Mouse (Mus musculus): ENCODE results near the gene Lmbr1l. TPM values are rescaled to one million over a fixed set of nuclear protein-coding genes. Genes with fewer than 3 reads are reported as not detected.
"Not testable (repeated sequence)": the region's sequence is repeated elsewhere in the genome, so short reads cannot be mapped to it uniquely, and the experiment has no call there.

Gene Lmbr1l
- polyA plus RNA-seq, 1 experiment = not detected

GRCm38 (mm10) chr15:98952751-98953400, 34.8 kb upstream of the Lmbr1l start:
- H3K27ac ChIP-seq (ENCODE audit: insufficient read depth, low read depth, low read length) = peak overlapping the region; percentile 92
- WGBS = under 1% methylated on average over 41 of the region's 41 CpGs
- peak overlapping the region; percentile 62 for H3K4me3 ChIP-seq (ENCODE audit: insufficient read depth, low read depth, low read length)
- TF ChIP-seq POLR2A (IDR thresholded peaks at IDR 0.05; ENCODE audit: insufficient read depth, low read depth, low read length) (no peak), CTCF (IDR thresholded peaks at IDR 0.05; ENCODE audit: insufficient read depth, low read depth, low read length) (peak; percentile 59; the same call in 1 of the 2 replicates)
- peaks cover 8% of the 10 kb centered on the region for H3K4me1 ChIP-seq (ENCODE audit: control insufficient read depth, insufficient read depth, low read length)

- peak overlapping the region; percentile 67 for H3K4me3 ChIP-seq (ENCODE audit: insufficient read depth, low read depth, low read length)
- peaks cover 8% of the 10 kb centered on the region for H3K4me1 ChIP-seq (ENCODE audit: control insufficient read depth, insufficient read depth, low read length)
- no peak for TF ChIP-seq CTCF (IDR thresholded peaks at IDR 0.05; ENCODE audit: insufficient read depth, low read depth, low read length)
- TF ChIP-seq POLR2A (IDR thresholded peaks at IDR 0.05; ENCODE audit: insufficient read depth, low read depth, low read length) = no peak
- WGBS = 2% methylated on average over 5 of the region's 5 CpGs
- peak overlapping the region; percentile 69 for H3K27ac ChIP-seq (ENCODE audit: insufficient read depth, low read depth, low read length)
These were observed 34.0 kb upstream of the Lmbr1l start for GRCm38 (mm10) chr15:98952063-98952455.

GRCm38 (mm10) chr15:98951122-98952062, 33.4 kb upstream of the Lmbr1l start:
- 12% methylated on average over 11 of the region's 15 CpGs for WGBS
- H3K4me1 ChIP-seq (ENCODE audit: control insufficient read depth, insufficient read depth, low read length); H3K27ac ChIP-seq (ENCODE audit: insufficient read depth, low read depth, low read length): not testable (repeated sequence)
- peak overlapping the region; percentile 67 for H3K4me3 ChIP-seq (ENCODE audit: insufficient read depth, low read depth, low read length)

- 29% methylated on average over 3 of the region's 3 CpGs for WGBS
- TF ChIP-seq POLR2A (IDR thresholded peaks at IDR 0.05; ENCODE audit: insufficient read depth, low read depth, low read length) = no peak
- no peak for TF ChIP-seq CTCF (IDR thresholded peaks at IDR 0.05; ENCODE audit: insufficient read depth, low read depth, low read length)
- H3K4me3 ChIP-seq (ENCODE audit: insufficient read depth, low read depth, low read length) = no peak overlapping the region
These were observed 31.5 kb upstream of the Lmbr1l start for GRCm38 (mm10) chr15:98949607-98949892.

GRCm38 (mm10) chr15:98948857-98949606, 31.0 kb upstream of the Lmbr1l start:
- Histone ChIP-seq H3K4me3 (ENCODE audit: insufficient read depth, low read depth, low read length) (no peak overlapping the region), H3K27ac (ENCODE audit: insufficient read depth, low read depth, low read length) (no peak overlapping the region), H3K4me1 (ENCODE audit: control insufficient read depth, insufficient read depth, low read length) (peaks cover 5% of the 10 kb centered on the region; the same call in 1 of the 2 replicates)
- 49% methylated on average over 6 of the region's 6 CpGs for WGBS
- TF ChIP-seq CTCF (IDR thresholded peaks at IDR 0.05; ENCODE audit: insufficient read depth, low read depth, low read length) (no peak), POLR2A (IDR thresholded peaks at IDR 0.05; ENCODE audit: insufficient read depth, low read depth, low read length) (no peak)

More at GRCm38 (mm10) chr15:98949607-98949892, 31.5 kb upstream of the Lmbr1l start:
- no peak overlapping the region for H3K27ac ChIP-seq (ENCODE audit: insufficient read depth, low read depth, low read length)
- H3K4me1 ChIP-seq (ENCODE audit: control insufficient read depth, insufficient read depth, low read length) = peaks cover 5% of the 10 kb centered on the region; the same call in 1 of the 2 replicates

GRCm38 (mm10) chr15:98948382-98948781, 30.4 kb upstream of the Lmbr1l start:
- no peak overlapping the region for H3K27ac ChIP-seq (ENCODE audit: insufficient read depth, low read depth, low read length)
- H3K4me1 ChIP-seq (ENCODE audit: control insufficient read depth, insufficient read depth, low read length) = peaks cover 5% of the 10 kb centered on the region; the same call in 1 of the 2 replicates
- TF ChIP-seq POLR2A (IDR thresholded peaks at IDR 0.05; ENCODE audit: insufficient read depth, low read depth, low read length) = no peak
- TF ChIP-seq CTCF (IDR thresholded peaks at IDR 0.05; ENCODE audit: insufficient read depth, low read depth, low read length) = no peak
- H3K4me3 ChIP-seq (ENCODE audit: insufficient read depth, low read depth, low read length) = no peak overlapping the region

- no peak overlapping the region for H3K4me3 ChIP-seq (ENCODE audit: insufficient read depth, low read depth, low read length)
- H3K4me1 ChIP-seq (ENCODE audit: control insufficient read depth, insufficient read depth, low read length) = peaks cover 5% of the 10 kb centered on the region; the same call in 1 of the 2 replicates
- TF ChIP-seq CTCF (IDR thresholded peaks at IDR 0.05; ENCODE audit: insufficient read depth, low read depth, low read length) (no peak), POLR2A (IDR thresholded peaks at IDR 0.05; ENCODE audit: insufficient read depth, low read depth, low read length) (no peak)
- H3K27ac ChIP-seq (ENCODE audit: insufficient read depth, low read depth, low read length) = no peak overlapping the region
- 60% methylated on average over 3 of the region's 3 CpGs for WGBS
These were observed 29.9 kb upstream of the Lmbr1l start for GRCm38 (mm10) chr15:98947884-98948283.

- no peak overlapping the region for H3K27ac ChIP-seq (ENCODE audit: insufficient read depth, low read depth, low read length)
- H3K4me3 ChIP-seq (ENCODE audit: insufficient read depth, low read depth, low read length) = no peak overlapping the region
- TF ChIP-seq CTCF (IDR thresholded peaks at IDR 0.05; ENCODE audit: insufficient read depth, low read depth, low read length) (no peak), POLR2A (IDR thresholded peaks at IDR 0.05; ENCODE audit: insufficient read depth, low read depth, low read length) (no peak)
- peaks cover 6% of the 10 kb centered on the region for H3K4me1 ChIP-seq (ENCODE audit: control insufficient read depth, insufficient read depth, low read length)
- WGBS = 85% methylated on average over 4 of the region's 4 CpGs
These were observed 25.1 kb upstream of the Lmbr1l start for GRCm38 (mm10) chr15:98943133-98943532.
